Mouse (Mus musculus) lung, postnatal 0 days (tissue): ENCODE measurements around the gene Apeh.

Experiments
- CTCF ChIP-seq: IDR thresholded peaks from 2 replicates; pipeline ENCODE4 v1.5.1; 2016; ENCODE audit warnings: antibody characterized with exemption, mild to moderate bottlenecking
- EP300 ChIP-seq: IDR thresholded peaks from 2 replicates; pipeline ENCODE4 v1.6.1; 2016; ENCODE audit warnings: antibody characterized with exemption, mild to moderate bottlenecking, control low read depth

DNA sequence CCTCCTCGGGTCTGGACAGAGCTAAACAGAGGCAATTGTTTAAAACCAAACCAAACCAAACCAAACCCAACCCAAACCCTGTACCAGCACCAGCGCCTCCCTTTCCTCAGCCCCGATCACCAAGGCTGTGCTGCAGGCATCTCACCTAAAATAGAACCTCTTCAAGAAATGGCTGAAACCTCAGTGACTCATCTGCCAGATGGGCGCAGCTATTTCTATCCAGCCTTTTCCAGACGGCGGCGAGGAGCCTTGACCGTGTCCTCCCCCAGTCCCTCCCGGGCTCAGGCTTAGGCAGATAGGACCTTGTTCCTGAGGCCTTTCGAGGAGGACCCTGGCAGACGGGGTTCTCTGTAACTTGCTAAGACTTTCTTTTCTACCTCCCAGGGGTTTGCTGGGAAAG, 33.8 kb upstream of the Apeh start:
- TF ChIP-seq CTCF (no peak), EP300 (no peak)
